Mouse (Mus musculus) heart, adult 9 months (tissue): ENCODE measurements around the gene Trim50.
"Not testable (repeated sequence)": the region's sequence is repeated elsewhere in the genome, so short reads cannot be mapped to it uniquely, and the experiment has no call there.

ENCODE experiments used
- DNase-seq, 2 experiments: peaks; one replicate each; pipeline ENCODE4 v3.0.0; 2022; ENCODE audit warnings: low spot score in 2 of 2

The Trim50 gene

GRCm38 (mm10) chr5:135352995-135353394, at the start of gene Trim50:
Gene Trim50, plus strand, starts transcription at chr5:135353295.
- no peak for DNase-seq

GRCm38 (mm10) chr5:135306321-135306965, 46.7 kb upstream of the Trim50 start:
- DNase-seq, result no peak

GRCm38 (mm10) chr5:135316177-135316576, 36.9 kb upstream of the Trim50 start:
- no peak for DNase-seq

DNA sequence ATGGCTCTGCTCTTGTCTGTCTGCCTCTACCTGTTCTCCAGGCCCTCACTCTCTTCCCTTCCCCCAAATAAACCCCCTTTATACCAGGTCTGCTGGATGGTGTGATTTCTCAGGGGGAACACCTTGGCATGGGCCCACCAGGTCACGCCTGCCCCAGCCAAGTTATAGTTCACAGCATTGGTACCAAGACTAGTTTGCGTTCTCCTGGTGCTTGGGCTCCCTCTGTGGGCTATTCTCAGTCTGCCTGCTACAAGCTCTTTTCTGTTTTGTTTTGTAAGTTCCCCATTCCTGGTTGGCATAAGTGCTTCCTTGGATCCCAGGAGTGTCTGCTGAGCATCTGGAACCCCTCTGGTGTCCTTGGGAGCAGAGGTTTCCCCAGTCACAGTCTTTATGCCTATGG, 33.2 kb upstream of the Trim50 start:
- DNase-seq, result no peak

DNA sequence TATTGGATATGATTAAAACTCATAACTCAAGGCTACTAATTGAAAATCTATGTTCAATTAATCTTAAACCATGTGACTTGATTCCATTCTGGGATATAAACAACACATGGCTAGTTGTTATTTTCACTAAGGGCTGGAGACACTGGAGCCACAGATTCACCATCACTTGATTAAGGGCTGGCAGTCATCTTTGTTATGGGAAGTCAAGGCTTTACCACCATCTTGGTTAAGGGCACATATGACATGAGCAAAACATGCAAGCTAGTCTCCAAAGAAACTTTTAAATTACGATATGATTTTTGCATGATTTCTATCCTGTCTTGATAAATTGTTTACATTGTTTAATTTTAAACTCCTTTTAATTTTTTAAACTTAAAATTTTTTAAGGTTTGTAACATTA, 30.9 kb upstream of the Trim50 start:
- DNase-seq, result no peak

DNA sequence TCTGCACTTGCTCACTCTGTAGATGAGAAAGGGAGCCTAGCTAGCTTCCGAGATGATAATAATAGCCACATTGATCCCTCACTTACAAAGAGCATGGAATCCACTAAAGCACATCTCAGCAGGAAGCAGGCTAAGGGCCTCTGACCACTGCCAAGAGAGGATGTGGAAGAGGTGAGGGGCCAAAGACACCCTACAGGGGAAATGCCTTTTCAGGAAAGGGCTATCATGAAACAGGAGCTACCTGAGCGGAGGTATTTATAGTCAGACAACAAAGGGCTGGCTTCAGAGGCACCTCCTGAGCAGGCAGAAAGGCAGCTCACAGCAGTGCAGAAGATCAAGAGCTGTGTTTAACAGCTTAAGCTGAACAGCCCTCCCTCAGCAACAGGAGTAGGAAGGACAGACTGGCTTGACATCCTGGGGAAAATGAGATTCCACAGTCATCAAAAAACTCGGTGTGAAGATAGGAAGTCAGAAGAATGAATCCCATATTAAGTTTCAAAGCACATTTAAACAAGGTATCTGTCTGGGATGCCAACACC, 26.9 kb upstream of the Trim50 start:
- DNase-seq, result no peak

GRCm38 (mm10) chr5:135329471-135329870, 23.6 kb upstream of the Trim50 start:
- no peak for DNase-seq

GRCm38 (mm10) chr5:135330201-135330600, 22.9 kb upstream of the Trim50 start:
- no peak for DNase-seq

DNA sequence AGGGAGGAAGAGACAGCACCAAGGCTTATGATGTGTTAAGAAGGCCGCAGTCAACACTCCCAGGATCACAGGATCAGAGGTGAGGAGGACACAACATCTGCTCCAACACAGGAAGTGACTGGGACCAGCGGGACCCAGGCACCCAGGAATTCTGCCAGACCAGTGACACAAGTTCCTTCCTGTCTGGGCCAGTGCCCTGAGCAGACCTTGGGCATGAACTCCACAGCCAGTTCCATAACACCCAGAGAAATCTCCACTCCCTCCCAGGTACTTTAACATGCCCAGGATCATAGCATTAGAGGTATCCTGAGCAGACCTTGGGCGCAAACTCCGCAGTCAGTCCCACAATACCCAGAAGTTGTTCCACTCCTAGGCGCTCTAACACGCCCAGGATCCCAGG, 21.9 kb upstream of the Trim50 start:
- no peak for DNase-seq

GRCm38 (mm10) chr5:135337575-135337974, 15.5 kb upstream of the Trim50 start:
- DNase-seq, result no peak

GRCm38 (mm10) chr5:135345989-135346388, 7.1 kb upstream of the Trim50 start:
- no peak for DNase-seq

DNA sequence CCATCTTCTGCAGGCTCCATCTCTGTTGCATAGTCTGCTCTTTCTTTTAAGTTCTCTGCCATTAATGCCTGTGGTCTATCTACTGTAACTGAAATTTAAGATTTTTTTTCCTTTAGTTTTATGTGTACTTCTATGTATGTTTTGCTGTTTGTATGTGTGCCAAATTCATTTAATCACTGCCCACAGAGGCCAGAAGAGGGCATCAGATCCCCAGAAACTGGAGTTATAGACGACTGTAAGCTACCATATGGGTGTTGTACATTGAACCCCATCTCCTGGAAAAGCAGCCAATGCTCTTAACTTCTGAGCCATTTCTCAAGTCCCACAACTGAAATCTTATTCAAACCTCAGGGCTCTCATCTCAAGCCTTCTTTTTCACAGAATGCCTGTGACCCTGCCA, 6.7 kb upstream of the Trim50 start:
- no peak for DNase-seq

GRCm38 (mm10) chr5:135347511-135348011, 5.5 kb upstream of the Trim50 start:
- no peak for DNase-seq

- no peak for DNase-seq
These were observed 3.2 kb upstream of the Trim50 start, which contains the start of gene Fkbp6 for GRCm38 (mm10) chr5:135349862-135350261. Gene Fkbp6, minus strand, starts transcription at chr5:135350044.

DNA sequence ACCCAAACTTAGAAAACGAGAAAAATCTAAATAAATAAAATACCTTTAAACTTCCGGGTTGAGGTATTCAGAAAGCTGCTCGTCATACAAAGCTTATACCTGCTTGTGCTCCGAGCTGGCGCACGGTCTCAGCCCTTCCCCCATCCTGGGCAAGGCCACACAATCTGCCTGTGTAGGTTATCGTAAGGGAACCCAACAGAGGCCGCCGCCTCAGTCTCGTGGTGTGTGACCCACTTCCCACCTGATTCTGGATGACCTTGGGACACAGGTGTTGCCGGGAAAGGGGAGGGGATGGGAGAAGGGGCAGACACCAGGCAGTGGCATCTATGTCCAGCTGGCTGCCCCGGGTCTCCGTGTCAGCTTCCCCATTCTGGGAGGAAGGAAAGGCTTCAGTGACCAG, 1.5 kb upstream of the Trim50 start:
- DNase-seq, result no peak

- DNase-seq, result no peak
These were observed 469 bp downstream of the Trim50 start for GRCm38 (mm10) chr5:135353564-135353963.

DNA sequence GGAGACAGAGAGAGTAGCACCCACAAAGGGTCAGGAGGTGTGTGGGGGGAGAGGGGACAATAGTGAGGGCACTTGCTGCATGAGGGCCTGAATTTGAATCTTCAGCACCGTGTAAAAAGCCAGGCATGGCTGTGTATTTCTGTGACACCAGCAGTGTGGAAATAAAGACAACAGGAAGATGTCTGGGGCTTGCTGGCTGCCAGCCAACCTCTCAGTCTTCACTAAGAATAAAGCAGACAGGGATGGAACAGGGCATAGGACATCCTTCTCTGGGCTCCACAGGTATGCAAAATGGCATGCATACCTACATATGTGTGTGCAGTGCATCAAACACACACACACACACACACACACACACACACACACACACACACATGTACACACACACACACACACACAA, 3.0 kb downstream of the Trim50 start:
- DNase-seq, result no peak

DNA sequence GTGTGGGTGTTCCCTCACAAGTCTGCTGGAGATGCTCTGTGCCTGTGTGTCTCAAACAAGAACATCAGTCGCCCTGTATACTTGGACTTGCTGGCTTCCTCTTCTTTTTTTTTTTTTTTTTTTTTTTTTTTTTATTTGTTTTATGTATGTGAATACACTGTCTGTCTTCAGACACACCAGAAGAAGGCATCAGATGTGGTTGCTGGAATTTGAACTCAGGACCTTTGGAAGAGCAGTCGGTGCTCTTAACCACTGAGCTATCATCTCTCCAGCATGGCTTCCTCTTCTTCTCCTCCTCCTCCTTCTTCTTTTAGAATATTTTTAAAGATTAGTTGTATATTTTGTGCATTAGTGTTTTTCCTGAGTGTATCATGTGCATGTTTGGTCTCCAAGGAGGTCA, 4.5 kb downstream of the Trim50 start:
- peak; percentile 34 to 49 for DNase-seq

- peak; percentile 80 to 82 for DNase-seq
These were observed 6.7 kb downstream of the Trim50 start for GRCm38 (mm10) chr5:135359772-135360171.

DNA sequence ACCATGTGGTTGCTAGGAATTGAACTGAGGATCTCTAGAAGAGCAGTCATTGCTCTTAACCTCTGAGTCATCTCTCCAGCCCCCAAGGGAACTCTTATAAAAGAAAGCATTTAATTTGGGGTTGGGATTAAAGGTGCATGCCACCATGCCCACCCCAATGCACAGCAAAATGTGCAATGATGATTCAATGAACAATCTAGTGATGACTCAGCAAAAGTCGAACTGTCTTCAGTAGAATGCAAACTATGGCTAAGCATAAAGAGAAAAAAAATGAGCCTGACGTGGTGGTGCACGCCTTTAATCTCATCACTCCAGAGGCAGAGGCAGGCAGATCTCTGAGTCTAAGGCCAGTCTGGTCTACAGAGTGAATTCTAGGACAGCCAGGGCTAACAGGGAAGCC, 9.5 kb downstream of the Trim50 start:
- no peak for DNase-seq

DNA sequence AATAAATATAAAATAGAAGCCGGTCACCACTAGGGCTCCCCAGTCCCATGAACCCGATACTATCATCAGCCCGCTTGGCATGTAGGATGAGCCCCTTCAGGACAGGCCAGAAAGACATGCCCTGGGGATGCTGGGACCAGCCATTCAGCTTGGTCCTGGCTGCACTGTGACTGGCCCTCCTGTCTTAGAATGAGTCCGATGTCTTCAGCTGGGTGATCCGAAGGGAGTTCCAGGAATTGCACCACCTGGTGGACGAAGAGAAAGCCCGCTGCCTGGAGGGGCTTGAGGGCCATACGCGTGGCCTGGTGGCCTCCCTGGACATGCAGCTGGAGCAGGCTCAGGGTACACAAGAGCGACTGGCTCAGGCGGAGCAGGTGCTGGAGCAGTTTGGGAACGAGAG, 10.4 kb downstream of the Trim50 start:
- no peak for DNase-seq

DNA sequence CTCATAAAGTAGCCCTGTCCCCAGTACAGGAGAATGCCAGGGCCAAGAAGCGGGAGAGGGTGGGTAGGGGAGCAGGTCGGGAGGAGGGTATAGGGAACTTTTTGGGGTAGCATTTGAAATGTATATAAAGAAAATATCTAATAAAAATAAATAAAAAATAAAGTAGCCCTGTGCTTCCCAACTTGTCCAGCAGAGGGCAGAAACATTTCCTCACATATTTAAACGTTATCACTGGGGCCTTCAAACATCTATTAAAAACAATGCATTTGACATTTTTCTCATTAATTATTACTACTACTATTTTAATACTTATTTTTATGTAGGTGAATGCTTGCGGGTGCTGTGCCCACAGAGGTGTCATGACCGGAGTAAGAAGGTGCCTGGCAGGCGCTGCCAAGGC, 14.7 kb downstream of the Trim50 start:
- DNase-seq, result no peak

GRCm38 (mm10) chr5:135368312-135368711, 15.2 kb downstream of the Trim50 start:
- DNase-seq, result no peak

GRCm38 (mm10) chr5:135369196-135369595, 16.1 kb downstream of the Trim50 start:
- not testable (repeated sequence) for DNase-seq
